Mouse (Mus musculus): ENCODE results near the gene Kif6. TPM values are rescaled to one million over a fixed set of nuclear protein-coding genes. Genes with fewer than 3 reads are reported as not detected.

Gene Kif6
- polyA plus RNA-seq, 1 experiment from 2014 or later = 3.1 TPM

DNA sequence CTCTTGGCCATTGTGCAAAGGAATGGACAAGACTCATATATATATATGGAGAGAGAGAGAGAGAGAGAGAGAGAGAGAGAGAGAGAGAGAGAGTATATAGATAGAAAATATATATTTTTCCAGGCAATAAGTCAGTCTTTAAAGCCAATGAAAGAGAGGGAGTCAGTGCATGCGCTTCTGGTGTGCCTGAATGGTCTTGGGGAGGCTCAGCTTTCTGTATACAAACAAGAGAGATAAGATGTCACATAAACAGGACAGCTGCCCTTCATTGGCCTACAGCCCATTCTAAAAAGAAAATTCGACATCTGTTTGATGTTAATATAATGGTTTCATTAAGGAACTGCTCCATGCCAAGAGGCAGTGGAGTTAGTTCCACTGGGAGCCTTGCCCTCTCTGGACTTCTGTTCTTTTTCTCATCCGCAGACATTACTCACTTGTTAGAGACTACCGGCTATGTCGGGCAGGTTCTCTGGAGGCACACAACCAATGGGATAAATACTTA lies 219.2 kb downstream of the Kif6 start:
- Histone ChIP-seq H3K36me3 (ENCODE audit: control insufficient read depth, insufficient read depth, low read length) (no peaks in the 10 kb centered on the region), H3K27ac (ENCODE audit: low read depth, low read length) (no peak overlapping the region), H3K4me2 (ENCODE audit: low read depth, low read length, severe bottlenecking) (no peak overlapping the region), H3K4me1 (replicated peaks; ENCODE audit: control insufficient read depth, insufficient read depth, low read length) (no peaks in the 10 kb centered on the region), H3K4me3 (ENCODE audit: low read depth, low read length) (no peak overlapping the region), H3K9me3 (ENCODE audit: control insufficient read depth, low read length) (no peaks in the 10 kb centered on the region), H3K9ac (ENCODE audit: low read length) (no peak overlapping the region), H3K27me3 (ENCODE audit: control insufficient read depth, insufficient read depth, low read length) (no peaks in the 10 kb centered on the region)
- 84% methylated on average over 5 of the region's 5 CpGs for WGBS
- DNase-seq (ENCODE audit: low spot score) (no peak), ATAC-seq (replicated peaks; ENCODE audit: low FRiP score) (no peak)

DNA sequence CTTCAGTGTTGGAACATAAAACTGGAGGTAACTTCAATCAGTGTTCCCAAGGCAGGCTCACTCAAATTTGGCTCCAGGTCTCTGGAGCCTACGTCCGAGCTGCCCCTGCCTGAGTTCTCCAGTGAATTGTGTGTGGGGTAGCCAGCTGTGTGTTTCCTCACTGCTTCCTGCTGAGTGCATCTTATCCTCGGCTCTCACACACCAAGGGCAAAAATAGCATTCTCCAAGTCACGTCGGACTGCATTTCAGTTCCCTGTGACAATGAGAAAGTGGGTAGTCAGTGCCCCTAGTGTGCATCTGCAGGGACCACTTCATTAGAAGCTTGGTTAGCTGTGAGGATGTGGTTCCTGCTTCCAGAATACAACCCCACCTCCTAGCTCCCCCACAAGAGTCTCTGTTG lies 222.5 kb downstream of the Kif6 start:
- no peak overlapping the region for H3K4me3 ChIP-seq (ENCODE audit: low read depth, low read length)
- H3K4me2 ChIP-seq (ENCODE audit: low read depth, low read length, severe bottlenecking) = no peak overlapping the region
- H3K9me3 ChIP-seq (ENCODE audit: control insufficient read depth, low read length) = no peaks in the 10 kb centered on the region
- ATAC-seq (replicated peaks; ENCODE audit: low FRiP score) = no peak
- DNase-seq (ENCODE audit: low spot score) = no peak
- H3K9ac ChIP-seq (ENCODE audit: low read length) = no peak overlapping the region
- no peak overlapping the region for H3K27ac ChIP-seq (ENCODE audit: low read depth, low read length)
- no peaks in the 10 kb centered on the region for H3K36me3 ChIP-seq (ENCODE audit: control insufficient read depth, insufficient read depth, low read length)
- no peaks in the 10 kb centered on the region for H3K27me3 ChIP-seq (ENCODE audit: control insufficient read depth, insufficient read depth, low read length)
- 74% methylated on average over 5 of the region's 5 CpGs for WGBS
- no peaks in the 10 kb centered on the region for H3K4me1 ChIP-seq (replicated peaks; ENCODE audit: control insufficient read depth, insufficient read depth, low read length)

DNA sequence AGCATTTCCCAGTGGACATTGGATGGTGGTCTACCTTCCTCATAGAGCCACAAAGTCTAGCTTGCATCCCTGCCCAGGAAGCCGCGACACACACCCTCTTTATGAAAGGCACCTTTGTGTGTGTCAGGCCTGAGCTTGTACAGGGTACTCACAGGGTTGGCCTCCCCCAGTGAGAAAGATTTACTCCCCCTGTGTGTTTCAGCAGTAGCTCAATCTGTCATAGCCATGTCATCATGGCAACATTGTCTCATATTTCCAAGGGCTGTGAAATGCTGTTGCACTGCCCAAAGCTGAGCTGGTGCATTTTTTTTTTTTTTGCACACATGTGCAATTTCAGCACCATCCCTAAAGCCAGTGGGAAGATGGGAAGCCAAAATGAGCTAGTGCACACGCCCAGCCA lies 224.3 kb downstream of the Kif6 start:
- Histone ChIP-seq H3K27ac (ENCODE audit: low read depth, low read length) (no peak overlapping the region), H3K27me3 (ENCODE audit: control insufficient read depth, insufficient read depth, low read length) (no peaks in the 10 kb centered on the region), H3K9me3 (ENCODE audit: control insufficient read depth, low read length) (no peaks in the 10 kb centered on the region), H3K4me1 (replicated peaks; ENCODE audit: control insufficient read depth, insufficient read depth, low read length) (no peaks in the 10 kb centered on the region), H3K4me2 (ENCODE audit: low read depth, low read length, severe bottlenecking) (no peak overlapping the region), H3K36me3 (ENCODE audit: control insufficient read depth, insufficient read depth, low read length) (no peaks in the 10 kb centered on the region), H3K4me3 (ENCODE audit: low read depth, low read length) (no peak overlapping the region), H3K9ac (ENCODE audit: low read length) (no peak overlapping the region)
- DNase-seq (ENCODE audit: low spot score) (no peak), ATAC-seq (replicated peaks; ENCODE audit: low FRiP score) (no peak)
- 73% methylated on average over 3 of the region's 3 CpGs for WGBS

DNA sequence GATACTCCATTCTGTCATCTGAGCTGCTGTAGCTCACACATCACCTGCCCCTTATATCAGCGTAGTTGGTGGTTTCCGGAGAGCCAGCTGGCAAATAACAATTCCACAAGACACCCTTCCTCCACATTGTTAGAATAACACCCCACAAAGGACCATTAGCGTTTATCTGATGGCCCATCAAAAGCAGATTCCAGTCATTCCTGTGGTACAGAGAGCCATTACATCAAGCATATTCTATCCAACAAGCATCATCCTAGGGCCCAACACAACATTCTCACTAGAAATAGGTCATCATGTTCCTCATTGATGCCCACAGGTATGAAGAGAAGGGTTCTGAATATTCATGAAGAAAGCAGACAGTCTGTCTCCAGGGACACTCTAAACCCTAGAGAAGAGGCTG lies 236.3 kb downstream of the Kif6 start:
- DNase-seq (ENCODE audit: low spot score) (no peak), ATAC-seq (replicated peaks; ENCODE audit: low FRiP score) (no peak)
- H3K36me3 ChIP-seq (ENCODE audit: control insufficient read depth, insufficient read depth, low read length) = no peaks in the 10 kb centered on the region
- no peak overlapping the region for H3K4me3 ChIP-seq (ENCODE audit: low read depth, low read length)
- no peaks in the 10 kb centered on the region for H3K9me3 ChIP-seq (ENCODE audit: control insufficient read depth, low read length)
- no peak overlapping the region for H3K4me2 ChIP-seq (ENCODE audit: low read depth, low read length, severe bottlenecking)
- H3K27ac ChIP-seq (ENCODE audit: low read depth, low read length) = no peak overlapping the region
- no peaks in the 10 kb centered on the region for H3K27me3 ChIP-seq (ENCODE audit: control insufficient read depth, insufficient read depth, low read length)
- H3K4me1 ChIP-seq (replicated peaks; ENCODE audit: control insufficient read depth, insufficient read depth, low read length) = no peaks in the 10 kb centered on the region
- 91% methylated on average over 3 of the region's 3 CpGs for WGBS
- no peak overlapping the region for H3K9ac ChIP-seq (ENCODE audit: low read length)

DNA sequence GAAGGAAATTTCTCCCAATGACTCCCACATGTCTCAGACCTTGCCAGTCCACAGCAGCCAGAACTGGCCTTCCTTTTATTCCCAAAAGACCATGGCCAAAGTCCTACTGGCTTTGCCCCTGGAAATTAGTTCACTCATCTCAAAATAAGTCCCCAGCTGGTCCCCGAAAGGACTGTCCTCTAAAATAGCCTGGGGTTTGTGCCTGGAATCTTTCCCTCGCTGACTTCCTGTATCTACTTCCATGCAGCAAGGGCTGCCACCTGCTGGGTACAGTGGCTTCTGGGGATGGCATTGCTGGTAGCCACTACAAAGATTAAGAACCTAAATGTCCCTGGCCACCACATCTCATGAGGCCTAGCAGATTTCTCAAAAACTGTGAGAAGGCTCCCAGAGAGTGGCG lies 237.2 kb downstream of the Kif6 start:
- Histone ChIP-seq H3K4me1 (replicated peaks; ENCODE audit: control insufficient read depth, insufficient read depth, low read length) (no peaks in the 10 kb centered on the region), H3K9me3 (ENCODE audit: control insufficient read depth, low read length) (no peaks in the 10 kb centered on the region), H3K27me3 (ENCODE audit: control insufficient read depth, insufficient read depth, low read length) (no peaks in the 10 kb centered on the region), H3K4me3 (ENCODE audit: low read depth, low read length) (no peak overlapping the region), H3K9ac (ENCODE audit: low read length) (no peak overlapping the region), H3K36me3 (ENCODE audit: control insufficient read depth, insufficient read depth, low read length) (no peaks in the 10 kb centered on the region), H3K4me2 (ENCODE audit: low read depth, low read length, severe bottlenecking) (no peak overlapping the region), H3K27ac (ENCODE audit: low read depth, low read length) (no peak overlapping the region)
- DNase-seq (ENCODE audit: low spot score) (no peak), ATAC-seq (replicated peaks; ENCODE audit: low FRiP score) (no peak)
- WGBS = 81% methylated on average over 3 of the region's 3 CpGs

DNA sequence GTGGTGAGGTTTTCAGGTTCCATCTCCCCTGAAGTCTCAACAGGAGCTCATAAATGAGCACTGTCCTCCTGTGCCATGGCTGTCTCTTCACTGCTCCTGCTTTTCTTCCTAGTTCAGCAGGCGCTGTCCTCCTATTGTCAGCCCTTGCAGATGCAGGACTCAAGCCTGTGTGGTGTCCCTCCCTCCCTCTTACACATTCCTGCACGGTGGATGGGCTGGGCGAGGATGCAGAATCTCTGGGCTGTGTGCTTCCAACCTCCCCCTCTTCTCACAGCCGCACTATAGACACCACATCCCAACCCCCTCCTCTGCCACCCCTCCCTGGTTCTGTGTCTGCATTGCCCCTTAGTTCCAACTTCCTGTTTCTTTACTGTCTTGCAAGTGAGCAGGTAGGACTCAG lies 240.8 kb downstream of the Kif6 start:
- H3K4me1 ChIP-seq (replicated peaks; ENCODE audit: control insufficient read depth, insufficient read depth, low read length) = no peaks in the 10 kb centered on the region
- H3K36me3 ChIP-seq (ENCODE audit: control insufficient read depth, insufficient read depth, low read length) = no peaks in the 10 kb centered on the region
- no peak overlapping the region for H3K4me3 ChIP-seq (ENCODE audit: low read depth, low read length)
- 30% methylated on average over 4 of the region's 4 CpGs for WGBS
- no peak for DNase-seq (ENCODE audit: low spot score)
- H3K9ac ChIP-seq (ENCODE audit: low read length) = no peak overlapping the region
- H3K9me3 ChIP-seq (ENCODE audit: control insufficient read depth, low read length) = no peaks in the 10 kb centered on the region
- ATAC-seq (replicated peaks; ENCODE audit: low FRiP score) = no peak
- H3K4me2 ChIP-seq (ENCODE audit: low read depth, low read length, severe bottlenecking) = no peak overlapping the region
- H3K27ac ChIP-seq (ENCODE audit: low read depth, low read length) = no peak overlapping the region
- H3K27me3 ChIP-seq (ENCODE audit: control insufficient read depth, insufficient read depth, low read length) = no peaks in the 10 kb centered on the region

DNA sequence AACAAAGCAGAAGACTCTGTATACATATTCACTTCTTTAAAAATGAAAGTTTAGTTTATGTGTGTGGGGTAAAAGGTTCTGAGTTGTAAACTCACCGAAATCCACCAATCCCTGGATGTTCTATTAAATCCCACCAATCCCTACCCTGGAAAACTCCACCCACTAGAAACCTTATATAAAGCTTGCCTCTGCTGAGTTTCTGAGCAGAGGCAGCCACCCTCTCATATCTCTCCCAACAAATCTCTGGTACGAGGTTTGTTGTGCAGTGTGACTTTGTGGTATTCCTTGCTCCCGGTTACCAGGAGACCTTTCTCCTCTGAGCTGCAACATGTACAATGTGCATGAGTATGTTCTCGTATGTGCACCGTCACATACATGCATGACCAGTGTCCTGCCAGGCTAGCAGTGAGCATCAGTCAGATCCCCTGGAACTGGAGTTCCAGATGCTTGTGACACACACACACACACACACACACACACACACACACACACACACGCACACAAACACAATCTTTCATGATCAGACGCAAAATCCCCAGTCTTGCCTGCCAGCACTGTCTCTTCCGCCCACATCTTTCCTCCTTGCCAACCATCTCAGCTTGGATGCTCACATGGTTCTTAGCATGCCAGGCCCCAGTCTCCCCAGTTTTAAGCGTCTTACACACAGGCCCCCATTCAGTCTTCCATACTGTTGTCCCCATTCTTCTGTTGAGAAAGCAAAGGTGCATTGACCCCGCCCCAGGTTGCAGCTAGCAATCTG lies 245.3 kb downstream of the Kif6 start:
- no peak for DNase-seq (ENCODE audit: low spot score)
- H3K4me2 ChIP-seq (ENCODE audit: low read depth, low read length, severe bottlenecking) = no peak overlapping the region
- H3K36me3 ChIP-seq (ENCODE audit: control insufficient read depth, insufficient read depth, low read length) = no peaks in the 10 kb centered on the region
- no peak overlapping the region for H3K4me3 ChIP-seq (ENCODE audit: low read depth, low read length)
- no peak overlapping the region for H3K9ac ChIP-seq (ENCODE audit: low read length)
- no peaks in the 10 kb centered on the region for H3K27me3 ChIP-seq (ENCODE audit: control insufficient read depth, insufficient read depth, low read length)
- no peaks in the 10 kb centered on the region for H3K9me3 ChIP-seq (ENCODE audit: control insufficient read depth, low read length)
- H3K4me1 ChIP-seq (replicated peaks; ENCODE audit: control insufficient read depth, insufficient read depth, low read length) = no peaks in the 10 kb centered on the region; the same call in none of the 2 replicates
- no peak overlapping the region for H3K27ac ChIP-seq (ENCODE audit: low read depth, low read length)
- WGBS = 88% methylated on average over 10 of the region's 10 CpGs
- no peak for ATAC-seq (replicated peaks; ENCODE audit: low FRiP score)

DNA sequence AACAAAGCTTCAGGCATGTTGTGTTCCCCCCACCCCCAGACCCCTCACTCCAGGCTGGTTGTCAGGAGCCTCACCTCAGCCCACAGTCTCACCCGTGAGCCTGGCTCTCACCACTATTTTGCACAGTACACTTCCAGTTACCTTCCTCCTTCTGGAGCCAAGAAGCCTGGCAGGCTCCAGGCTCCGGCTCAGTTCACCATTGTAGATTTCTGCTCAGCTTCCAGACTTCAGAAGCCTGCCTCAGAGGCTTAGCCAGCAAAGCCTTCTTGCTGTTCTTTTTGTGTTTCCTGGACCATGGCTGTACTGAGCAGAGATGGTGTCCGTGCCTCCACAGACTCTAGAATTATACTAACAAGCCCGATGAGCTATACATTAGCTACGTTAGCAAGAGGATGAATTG lies 248.7 kb downstream of the Kif6 start:
- 33% methylated on average over 5 of the region's 5 CpGs for WGBS
- Histone ChIP-seq H3K36me3 (ENCODE audit: control insufficient read depth, insufficient read depth, low read length) (no peaks in the 10 kb centered on the region), H3K9me3 (ENCODE audit: control insufficient read depth, low read length) (no peaks in the 10 kb centered on the region), H3K9ac (ENCODE audit: low read length) (no peak overlapping the region; the same call in 1 of the 2 replicates), H3K27ac (ENCODE audit: low read depth, low read length) (no peak overlapping the region), H3K4me1 (replicated peaks; ENCODE audit: control insufficient read depth, insufficient read depth, low read length) (peaks cover 3% of the 10 kb centered on the region), H3K4me3 (ENCODE audit: low read depth, low read length) (no peak overlapping the region), H3K27me3 (ENCODE audit: control insufficient read depth, insufficient read depth, low read length) (no peaks in the 10 kb centered on the region), H3K4me2 (ENCODE audit: low read depth, low read length, severe bottlenecking) (no peak overlapping the region)
- DNase-seq (ENCODE audit: low spot score) = no peak
- no peak; the same call in 1 of the 2 replicates for ATAC-seq (replicated peaks; ENCODE audit: low FRiP score)

DNA sequence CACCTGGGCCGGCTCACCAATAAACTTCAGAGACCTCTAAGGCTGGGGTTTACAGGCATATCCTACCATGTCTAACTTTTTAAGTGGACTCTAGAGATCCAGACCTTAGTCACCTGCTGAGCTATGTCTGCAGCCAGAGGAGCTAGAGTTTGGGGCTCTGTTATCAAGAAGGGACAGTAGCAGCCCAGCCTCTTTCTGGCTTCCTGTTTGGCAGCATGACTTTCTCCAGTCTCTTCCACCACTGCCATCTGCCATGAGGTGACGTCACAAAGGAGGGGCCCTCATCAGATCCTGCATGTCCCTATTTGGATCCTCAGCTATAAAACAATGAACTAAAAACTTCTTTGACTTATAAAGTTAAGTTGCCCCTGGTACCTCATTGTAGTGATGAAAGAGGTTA lies 250.7 kb downstream of the Kif6 start:
- no peaks in the 10 kb centered on the region for H3K36me3 ChIP-seq (ENCODE audit: control insufficient read depth, insufficient read depth, low read length)
- no peak overlapping the region for H3K9ac ChIP-seq (ENCODE audit: low read length)
- H3K9me3 ChIP-seq (ENCODE audit: control insufficient read depth, low read length) = no peaks in the 10 kb centered on the region
- ATAC-seq (replicated peaks; ENCODE audit: low FRiP score) (no peak), DNase-seq (ENCODE audit: low spot score) (no peak)
- H3K27me3 ChIP-seq (ENCODE audit: control insufficient read depth, insufficient read depth, low read length) = no peaks in the 10 kb centered on the region
- H3K4me3 ChIP-seq (ENCODE audit: low read depth, low read length) = no peak overlapping the region
- WGBS = 93% methylated on average over 2 of the region's 2 CpGs
- no peak overlapping the region for H3K27ac ChIP-seq (ENCODE audit: low read depth, low read length)
- H3K4me2 ChIP-seq (ENCODE audit: low read depth, low read length, severe bottlenecking) = no peak overlapping the region
- H3K4me1 ChIP-seq (replicated peaks; ENCODE audit: control insufficient read depth, insufficient read depth, low read length) = peaks cover 3% of the 10 kb centered on the region

Measured in forebrain, embryonic 11.5 days (tissue).